Mouse (Mus musculus) T-helper 2 cell (primary cell): Measurements from ENCODE around the gene Cables2.

ENCODE experiments used
- in situ Hi-C: fragments of 300-600 bp; cut with MboI, MseI; formaldehyde crosslinking; loops from one replicate; pipeline ENCODE4 v1.15.1; 2025; ENCODE audit warnings: high pct_unique_total_duplicates

Gene Cables2

GRCm38 (mm10) chr2:180256296-180257000 is 16.8 kb downstream of the Cables2 start:
- in situ Hi-C loops: no loop called here

GRCm38 (mm10) chr2:180255701-180256100 is 17.6 kb downstream of the Cables2 start:
- in situ Hi-C loops: no loop called here

- in situ Hi-C loops: no loop called here
Observed at GRCm38 (mm10) chr2:180254436-180255209, 18.7 kb downstream of the Cables2 start.

GRCm38 (mm10) chr2:180251838-180252237 is 21.5 kb downstream of the Cables2 start:
- in situ Hi-C loops: no loop called here

GRCm38 (mm10) chr2:180250930-180251611 is 22.2 kb downstream of the Cables2 start:
- in situ Hi-C loops: no loop called here

- in situ Hi-C loops: no loop called here
Observed at GRCm38 (mm10) chr2:180248947-180249660, 24.2 kb downstream of the Cables2 start.

- in situ Hi-C loops: no loop called here
Observed at GRCm38 (mm10) chr2:180247916-180248315, 25.4 kb downstream of the Cables2 start.

- in situ Hi-C loops: no loop called here
Observed at GRCm38 (mm10) chr2:180243108-180243507, 30.2 kb downstream of the Cables2 start.

GRCm38 (mm10) chr2:180238591-180238990 is 34.7 kb downstream of the Cables2 start:
- in situ Hi-C loops: no loop called here

- in situ Hi-C loops: no loop called here
Observed at GRCm38 (mm10) chr2:180237601-180238345, 35.5 kb downstream of the Cables2 start.

- in situ Hi-C loops: no loop called here
Observed at GRCm38 (mm10) chr2:180236930-180237329, 36.4 kb downstream of the Cables2 start.

- in situ Hi-C loops: no loop called here
Observed at GRCm38 (mm10) chr2:180236500-180236899, 36.8 kb downstream of the Cables2 start.

- in situ Hi-C loops: no loop called here
Observed at GRCm38 (mm10) chr2:180235788-180236187, 37.5 kb downstream of the Cables2 start.

- in situ Hi-C loops: no loop called here
Observed at GRCm38 (mm10) chr2:180234980-180235379, 38.3 kb downstream of the Cables2 start.

- in situ Hi-C loops: no loop called here
Observed at GRCm38 (mm10) chr2:180234353-180234752, 38.9 kb downstream of the Cables2 start.

GRCm38 (mm10) chr2:180233101-180233904 is 40.0 kb downstream of the Cables2 start:
- in situ Hi-C loops: no loop called here

GRCm38 (mm10) chr2:180230482-180230881 is 42.8 kb downstream of the Cables2 start:
- in situ Hi-C loops: no loop called here

GRCm38 (mm10) chr2:180229129-180229528 is 44.2 kb downstream of the Cables2 start:
- in situ Hi-C loops: no loop called here

- in situ Hi-C loops: no loop called here
Observed at GRCm38 (mm10) chr2:180228592-180228991, 44.7 kb downstream of the Cables2 start.

- in situ Hi-C loops: no loop called here
Observed at GRCm38 (mm10) chr2:180228060-180228458, 45.2 kb downstream of the Cables2 start.
